Mouse (Mus musculus): ENCODE data around the gene Usp47.

- TF ChIP-seq CTCF (IDR thresholded peaks at IDR 0.05; ENCODE audit: insufficient read depth, low read length) (no peak), POLR2A (IDR thresholded peaks at IDR 0.05; ENCODE audit: borderline replicate concordance, extremely low read depth, low read depth, low read length) (no peak)
Observed at GRCm38 (mm10) chr7:112157584-112158315, 134.4 kb downstream of the Usp47 start.
